Mouse (Mus musculus) heart, adult 18-20 months (tissue): Measurements from ENCODE around the gene Omp. TPM values are rescaled to one million over a fixed set of nuclear protein-coding genes. Genes with fewer than 3 reads are reported as not detected.

Source experiments
- DNase-seq, 2 experiments: peaks; one replicate each; pipeline ENCODE4 v3.0.0; 2021 to 2022; ENCODE audit warnings: mixed read lengths in 1 of 2
- total RNA-seq, 2 experiments: library from RNA; stranded (reverse); gene quantifications; 2 replicates each; pipeline ENCODE4 v1.2.3; 2021

Gene Omp
- total RNA-seq, 2 experiments from 2014 or later: not detected

- peak; percentile 40 to 52 for DNase-seq
Observed at GRCm38 (mm10) chr7:98164999-98165528, 19.8 kb upstream of the Omp start.

GRCm38 (mm10) chr7:98164382-98164998 is 19.2 kb upstream of the Omp start:
- DNase-seq: no peak

GRCm38 (mm10) chr7:98163700-98164099 is 18.4 kb upstream of the Omp start:
- peak in 1 of 2 experiments; percentile 35 for DNase-seq

DNA sequence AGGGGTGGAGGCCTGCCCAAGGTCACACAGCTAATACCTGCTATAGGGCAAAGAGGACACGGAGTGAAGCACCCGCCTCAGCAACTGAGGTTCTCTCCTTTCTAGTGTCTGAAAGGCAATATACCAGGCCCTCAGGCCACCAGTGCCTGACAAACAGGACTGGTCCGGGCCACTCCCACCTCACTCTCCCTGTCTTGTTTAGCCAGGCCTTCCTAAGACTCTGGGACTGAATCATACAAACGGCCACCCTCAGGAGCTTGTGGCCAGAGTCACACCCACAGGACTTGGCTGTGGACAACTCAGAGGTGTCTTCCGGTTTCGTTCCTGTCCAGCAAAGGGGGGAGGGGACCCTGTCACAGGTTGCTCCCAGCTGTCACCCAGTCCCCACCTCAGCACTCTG is 16.9 kb upstream of the Omp start:
- no peak for DNase-seq

DNA sequence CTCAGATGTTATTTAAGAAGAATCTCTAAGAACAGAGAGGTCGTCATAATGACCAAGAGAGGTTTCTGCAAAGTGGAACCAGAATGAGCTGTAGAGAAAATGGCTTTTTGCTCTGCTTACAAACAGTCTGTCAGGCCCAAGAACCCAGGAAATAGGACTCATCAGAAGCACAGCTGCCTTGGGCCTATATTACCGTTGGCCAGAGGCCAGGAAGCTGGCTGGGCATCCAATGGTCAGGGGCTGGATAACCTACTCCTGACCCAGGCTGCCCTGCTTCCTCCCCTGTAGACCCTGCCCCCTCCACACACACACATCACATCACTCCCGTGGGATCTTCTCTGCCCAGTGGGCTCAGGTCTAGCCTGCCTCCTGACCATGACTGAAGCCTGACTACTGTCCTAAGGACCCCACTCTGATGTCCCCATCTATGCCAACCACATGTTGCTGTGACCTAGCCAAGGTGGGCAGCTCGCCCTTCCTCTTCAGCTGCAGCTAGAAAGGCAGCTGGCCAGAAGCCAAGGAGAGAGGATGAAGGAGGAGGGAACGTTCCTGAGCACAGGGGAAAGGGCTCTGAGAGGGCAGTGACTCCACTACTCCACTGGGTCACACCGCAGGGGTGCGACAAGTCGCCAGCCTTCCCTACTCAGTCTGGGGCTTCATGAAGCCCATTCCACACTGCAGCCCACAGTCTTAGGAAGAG is 14.9 kb upstream of the Omp start:
- DNase-seq: peak in 1 of 2 experiments; percentile 27

DNA sequence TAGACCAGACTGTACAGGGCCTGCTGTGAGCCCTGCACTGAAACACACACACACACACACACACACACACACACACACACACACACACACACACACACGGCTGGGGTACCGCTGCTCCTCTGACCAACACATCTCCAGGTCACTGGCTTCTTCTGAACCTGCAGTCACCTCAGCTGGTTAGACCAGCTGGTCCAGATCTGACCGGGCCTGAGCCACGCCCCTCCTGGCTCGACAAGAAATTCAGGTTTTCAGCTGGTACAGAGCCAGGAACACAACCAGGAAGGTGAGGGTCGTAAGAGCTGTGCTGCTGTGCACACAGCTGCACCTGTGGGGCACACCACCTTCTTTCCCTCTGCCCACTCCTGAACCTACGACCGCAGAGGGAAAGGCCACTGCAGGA is 13.2 kb upstream of the Omp start:
- no peak for DNase-seq

GRCm38 (mm10) chr7:98157636-98158332 is 12.5 kb upstream of the Omp start:
- DNase-seq: no peak

DNA sequence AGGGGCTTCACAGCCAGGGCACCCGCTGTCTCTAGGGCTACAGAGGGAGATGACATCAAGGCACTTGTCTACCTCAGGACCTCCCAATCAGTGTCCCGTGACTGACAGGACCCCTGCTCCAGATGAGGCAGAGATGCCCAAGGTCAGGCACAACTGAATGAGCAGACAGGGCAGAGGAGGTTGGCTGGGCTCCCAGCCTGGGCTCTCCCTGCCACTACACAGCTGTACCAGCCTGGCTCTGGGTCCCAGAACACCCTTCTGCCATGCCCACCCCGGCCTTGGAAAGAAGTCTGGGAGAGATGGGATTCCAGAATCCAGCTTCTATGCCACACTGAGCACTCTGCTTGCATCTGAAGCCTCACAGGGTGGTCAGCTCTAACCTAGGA is 11.0 kb upstream of the Omp start:
- no peak for DNase-seq

- peak; percentile 72 to 87 for DNase-seq
Observed at GRCm38 (mm10) chr7:98155546-98156279, 10.4 kb upstream of the Omp start.

- no peak for DNase-seq
Observed at GRCm38 (mm10) chr7:98153892-98154291, 8.6 kb upstream of the Omp start.

DNA sequence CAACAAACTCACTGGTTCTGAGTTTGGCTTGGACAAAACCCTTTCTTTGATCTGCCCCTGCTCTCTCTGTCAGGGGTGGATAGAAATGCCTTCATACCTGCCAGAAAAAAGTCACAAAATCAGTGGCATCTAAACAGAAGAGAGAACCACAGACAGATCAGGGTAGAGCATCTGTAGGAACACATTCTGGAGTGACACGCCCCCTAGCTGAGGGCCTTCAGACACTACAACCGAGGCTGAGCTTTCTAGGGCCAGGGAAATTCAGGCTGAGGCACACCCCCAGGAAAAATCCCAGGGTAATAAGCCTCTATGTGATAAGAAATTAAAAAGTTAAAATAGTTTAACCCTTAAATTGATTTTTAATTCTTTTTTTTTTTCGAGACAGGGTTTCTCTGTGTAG is 8.0 kb upstream of the Omp start:
- no peak for DNase-seq

DNA sequence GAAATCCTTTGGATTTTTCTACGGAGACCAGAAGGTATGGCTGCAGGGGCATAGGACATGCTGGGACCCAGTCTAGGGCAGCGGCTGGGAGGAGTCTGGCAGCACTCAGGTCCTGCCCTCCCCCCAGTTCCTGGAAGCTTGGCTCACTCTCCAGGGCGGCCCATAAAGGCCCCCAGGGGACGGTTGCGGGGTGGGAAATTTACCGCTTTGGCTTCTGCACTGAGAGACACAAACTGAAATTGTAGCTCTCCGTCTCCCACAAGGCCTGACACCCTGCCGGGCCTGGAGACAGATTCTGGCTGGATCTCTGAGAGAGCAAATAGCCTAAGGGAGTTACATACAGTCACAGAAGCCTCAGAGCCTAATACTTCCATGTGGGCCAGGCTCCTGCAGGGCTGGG is 7.1 kb upstream of the Omp start:
- peak in 1 of 2 experiments; percentile 43 for DNase-seq

GRCm38 (mm10) chr7:98150525-98150924 is 5.2 kb upstream of the Omp start:
- DNase-seq: no peak

GRCm38 (mm10) chr7:98149802-98150201 is 4.5 kb upstream of the Omp start:
- no peak for DNase-seq

DNA sequence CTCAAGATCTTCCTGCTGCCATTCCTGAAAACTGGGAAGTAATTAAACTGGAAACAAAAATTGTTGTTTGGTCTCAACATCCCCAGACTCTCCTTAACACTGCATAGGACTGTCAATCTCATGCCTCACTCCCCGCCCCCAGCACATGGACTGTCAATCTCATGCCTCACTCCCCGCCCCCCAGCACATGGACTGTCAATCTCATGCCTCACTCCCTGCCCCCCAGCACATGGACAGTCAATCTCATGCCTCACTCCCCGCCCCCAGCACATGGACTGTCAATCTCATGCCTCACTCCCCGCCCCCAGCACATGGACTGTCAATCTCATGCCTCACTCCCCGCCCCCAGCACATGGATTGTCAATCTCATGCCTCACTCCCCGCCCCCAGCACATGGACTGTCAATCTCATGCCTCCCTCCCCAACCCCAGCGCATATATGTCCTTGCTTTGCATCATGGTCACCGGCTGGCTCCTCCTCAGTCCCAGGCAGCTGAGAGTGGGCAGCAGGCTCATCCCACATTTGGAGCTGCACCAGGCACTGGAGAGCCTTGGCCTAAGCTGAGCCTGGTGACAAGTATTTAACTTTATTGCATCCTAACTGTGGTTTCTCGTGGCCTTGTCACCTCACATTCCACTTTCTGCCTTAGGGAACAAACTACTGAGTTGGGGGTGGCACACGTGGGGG is 3.6 kb upstream of the Omp start:
- DNase-seq: no peak

GRCm38 (mm10) chr7:98147766-98148165 is 2.5 kb upstream of the Omp start:
- DNase-seq: no peak

DNA sequence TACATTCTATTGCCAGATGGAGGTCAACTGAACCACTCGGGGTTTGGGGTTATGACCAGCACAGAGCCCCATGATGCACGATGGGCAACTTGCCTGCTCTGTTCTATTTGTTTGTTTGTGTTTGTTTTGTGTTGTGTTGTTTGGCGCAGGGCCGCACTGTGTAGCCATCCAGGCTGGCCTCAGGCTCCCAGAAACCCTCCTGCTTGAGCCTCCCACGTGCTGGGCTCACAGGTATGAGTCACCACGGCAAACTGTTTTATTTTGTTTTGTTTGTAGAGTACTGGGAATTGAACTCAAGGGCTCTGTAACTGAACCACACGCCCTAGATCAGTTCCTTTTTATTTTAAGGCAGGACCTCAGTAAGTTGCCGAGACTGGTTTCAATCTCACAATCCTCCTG is 1.1 kb upstream of the Omp start:
- no peak for DNase-seq

- DNase-seq: no peak
Observed at GRCm38 (mm10) chr7:98145842-98146446, 642 bp upstream of the Omp start.

GRCm38 (mm10) chr7:98142648-98143047 is 2.7 kb downstream of the Omp start:
- DNase-seq: no peak

GRCm38 (mm10) chr7:98142247-98142646 is 3.1 kb downstream of the Omp start:
- DNase-seq: no peak

DNA sequence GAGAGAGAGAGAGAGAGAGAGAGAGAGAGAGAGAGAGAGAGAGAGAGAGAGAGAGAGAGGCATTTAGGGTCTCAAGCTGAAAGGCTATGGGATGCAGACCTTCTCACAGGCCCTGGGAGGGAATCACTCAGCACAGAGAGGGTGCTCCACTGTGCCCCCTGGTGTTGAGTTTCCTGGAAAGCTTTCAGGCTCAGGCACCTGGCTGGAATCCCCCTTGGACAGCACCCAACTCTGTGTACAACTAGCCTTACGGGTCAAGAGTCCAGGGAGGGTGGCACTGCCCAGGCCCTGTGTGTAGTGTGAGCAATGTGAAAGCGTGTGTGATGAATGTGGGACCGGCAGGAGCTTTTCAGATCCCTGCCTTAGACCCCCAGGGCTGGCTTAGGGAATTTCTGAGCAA is 4.1 kb downstream of the Omp start:
- DNase-seq: no peak

GRCm38 (mm10) chr7:98140597-98140996 is 4.7 kb downstream of the Omp start:
- no peak for DNase-seq
